In genomic region chr2:126499730-126500129, GRCm38 (mm10) we compare ENCODE assay signal across 14 mouse cellular contexts. TPM values are rescaled to one million over a fixed set of nuclear protein-coding genes. Genes with fewer than 3 reads are reported as not detected.
DNase-seq lines count a peak whose midpoint lies in the region; ATAC-seq and TF ChIP-seq lines count a peak whose summit lies in the region.
"Had no signal": no experiment of that assay in that cellular context is flagged by ENCODE, and none has a peak within 500 bp of the region (broad histone marks: within the 10 kb centered on the region; RNA-seq: fewer than 3 reads in every experiment).

No protein-coding gene starts in this region.

- TF ChIP-seq CTCF in liver, postnatal 0 days (IDR thresholded peaks at IDR 0.05; ENCODE audit: low read depth) = no peak
- TF ChIP-seq CTCF in intestine, postnatal 0 days (IDR thresholded peaks at IDR 0.05; ENCODE audit: low read depth) = no peak

- TF ChIP-seq EP300 in liver, postnatal 0 days (IDR thresholded peaks at IDR 0.05; ENCODE audit: low read depth) = no peak

- peak overlapping the region; percentile 15; the same call in 1 of the 2 replicates for H3K4me3 ChIP-seq in heart, embryonic 16.5 days (ENCODE audit: low read length)
- H3K4me3 ChIP-seq in liver, postnatal 0 days (ENCODE audit: low read depth, low read length) = peak overlapping the region; percentile 36
- H3K4me3 ChIP-seq in intestine, postnatal 0 days (ENCODE audit: low read depth, low read length) = no peak overlapping the region
- H3K4me3 ChIP-seq: heart, embryonic 10.5 days; neural tube, embryonic 13.5 days had no signal

- no peak for ATAC-seq in heart, embryonic 16.5 days (replicated peaks; ENCODE audit: extremely low read depth, insufficient read depth, low FRiP score)
- ATAC-seq in CD4-positive, CD25-positive, alpha-beta regulatory T cell, adult 4 months = peak; percentile 53
- no peak for ATAC-seq in liver, postnatal 0 days
- ATAC-seq in intestine, postnatal 0 days = no peak
- ATAC-seq: intestine, embryonic 16.5 days had no signal

- 69% methylated on average over 8 of the region's 8 CpGs for WGBS in heart, embryonic 16.5 days
- 44% methylated on average over 8 of the region's 8 CpGs for WGBS in liver, postnatal 0 days (ENCODE audit: insufficient replicate concordance)
- WGBS in intestine, postnatal 0 days = 72% methylated on average over 8 of the region's 8 CpGs

- no peak overlapping the region for H3K9ac ChIP-seq in heart, embryonic 16.5 days (ENCODE audit: low read length)
- no peak overlapping the region; the same call in 1 of the 2 replicates for H3K9ac ChIP-seq in liver, postnatal 0 days (replicated peaks)
- no peak overlapping the region for H3K9ac ChIP-seq in intestine, postnatal 0 days (ENCODE audit: low read depth, low read length)
- H3K9ac ChIP-seq: lung, embryonic 14.5 days; neural tube, embryonic 13.5 days had no signal

- no peaks in the 10 kb centered on the region for H3K27me3 ChIP-seq in heart, embryonic 16.5 days (ENCODE audit: control insufficient read depth, insufficient read depth, low read length)
- H3K27me3 ChIP-seq in liver, postnatal 0 days (ENCODE audit: insufficient read depth, low read length) = no peaks in the 10 kb centered on the region
- no peaks in the 10 kb centered on the region for H3K27me3 ChIP-seq in splenic B cell, adult 2 months (ENCODE audit: control insufficient read depth, insufficient read depth, low read length, poor library complexity, severe bottlenecking)
- no peaks in the 10 kb centered on the region for H3K27me3 ChIP-seq in intestine, postnatal 0 days (replicated peaks; ENCODE audit: control insufficient read depth, insufficient read depth, low read length)
- H3K27me3 ChIP-seq: neural tube, embryonic 13.5 days had no signal

- intact Hi-C loops in heart, postnatal 36 days (cut with DNase I) = no loop called here

- no peaks in the 10 kb centered on the region for H3K9me3 ChIP-seq in heart, embryonic 16.5 days (replicated peaks; ENCODE audit: control insufficient read depth, low read length)
- no peaks in the 10 kb centered on the region for H3K9me3 ChIP-seq in liver, postnatal 0 days (ENCODE audit: low read length)
- no peaks in the 10 kb centered on the region for H3K9me3 ChIP-seq in intestine, postnatal 0 days (ENCODE audit: control insufficient read depth)
- H3K9me3 ChIP-seq: heart, embryonic 10.5 days; neural tube, embryonic 13.5 days had no signal

- no peak overlapping the region for H3K4me2 ChIP-seq in heart, embryonic 16.5 days (ENCODE audit: low read depth, low read length)
- peak overlapping the region; percentile 45 for H3K4me2 ChIP-seq in liver, postnatal 0 days (ENCODE audit: low read depth, low read length)
- no peak overlapping the region for H3K4me2 ChIP-seq in intestine, postnatal 0 days (replicated peaks; ENCODE audit: low read depth)
- H3K4me2 ChIP-seq: lung, embryonic 14.5 days; neural tube, embryonic 13.5 days had no signal

- no peak overlapping the region for H3K27ac ChIP-seq in heart, embryonic 16.5 days (ENCODE audit: low read length)
- H3K27ac ChIP-seq in liver, postnatal 0 days (ENCODE audit: low read depth) = peak overlapping the region; percentile 19; the same call in 1 of the 2 replicates
- no peak overlapping the region for H3K27ac ChIP-seq in intestine, postnatal 0 days (ENCODE audit: low read depth, low read length)
- H3K27ac ChIP-seq: heart, embryonic 10.5 days; neural tube, embryonic 13.5 days had no signal

- no peak for DNase-seq in heart, postnatal 36 days
- DNase-seq in liver, postnatal 0 days = peak; percentile 54
- DNase-seq in splenic B cell, adult 2 months (ENCODE audit: low read depth, low spot score) = peak; percentile 59
- DNase-seq in urinary bladder, postnatal 14 days (ENCODE audit: low spot score) = no peak
- no peak for DNase-seq in gastrocnemius, adult 8-10 months (ENCODE audit: low spot score in 2 of 2)
- DNase-seq: cerebellum, adult 2 months; lung, embryonic 14.5 days; right cerebral cortex, postnatal 4 days had no signal

- H3K36me3 ChIP-seq in heart, embryonic 16.5 days (ENCODE audit: control insufficient read depth, insufficient read depth) = no peaks in the 10 kb centered on the region
- no peaks in the 10 kb centered on the region for H3K36me3 ChIP-seq in liver, postnatal 0 days (replicated peaks; ENCODE audit: insufficient read depth, low read length)
- H3K36me3 ChIP-seq in splenic B cell, adult 2 months (ENCODE audit: control insufficient read depth, insufficient read depth, low read length, poor library complexity, severe bottlenecking) = no peaks in the 10 kb centered on the region
- H3K36me3 ChIP-seq in intestine, postnatal 0 days (ENCODE audit: control insufficient read depth, insufficient read depth) = no peaks in the 10 kb centered on the region
- H3K36me3 ChIP-seq: heart, embryonic 10.5 days; neural tube, embryonic 13.5 days had no signal

- peaks cover 2% of the 10 kb centered on the region; the same call in 1 of the 2 replicates for H3K4me1 ChIP-seq in heart, embryonic 16.5 days (ENCODE audit: control insufficient read depth, insufficient read depth, low read length)
- 0 out of 2 replicates have a peak, but pooled peaks cover 2% of the 10 kb centered on the region for H3K4me1 ChIP-seq in liver, postnatal 0 days (ENCODE audit: insufficient read depth)
- no peaks in the 10 kb centered on the region for H3K4me1 ChIP-seq in intestine, postnatal 0 days (replicated peaks; ENCODE audit: control insufficient read depth, insufficient read depth, low read length)
- H3K4me1 ChIP-seq: heart, embryonic 10.5 days had no signal

RNA-seq across cellular contexts. Expression of gene Atp8b4, which starts 0.7 kb away (rescaled TPM):
- polyA plus RNA-seq in heart, embryonic 16.5 days (2015; fragmentation: Nextera tagmentation; extraction: Ambion mirVana) = 1.1 and 2.0 TPM in 2 replicates
- total RNA-seq in heart, postnatal 36 days (2021) = under 1 TPM; 0.42 to 0.79 TPM
- under 1 TPM; 0.24 to 0.96 TPM for polyA plus RNA-seq in CD4-positive, CD25-positive, alpha-beta regulatory T cell, adult 4 months (2017; shearing (Covaris generic))
- 3.4 and 5.2 TPM in 2 replicates for polyA plus RNA-seq in liver, postnatal 0 days (2015; fragmentation: Nextera tagmentation; extraction: Ambion mirVana)
- 0.07 and 0.12 TPM in 2 replicates for polyA plus RNA-seq in intestine, postnatal 0 days (2015; fragmentation: Nextera tagmentation; extraction: Ambion mirVana)
- under 1 TPM; 0.10 to 0.25 (median 0.13) TPM for total RNA-seq in gastrocnemius, adult 8-10 months (2022)
- polyA plus RNA-seq: neural tube, embryonic 13.5 days had no signal

RNA-seq across cellular contexts. Expression of gene Slc27a2, which starts 52.5 kb away (rescaled TPM):
- 0.66 and 0.80 TPM in 2 replicates for polyA plus RNA-seq in heart, embryonic 16.5 days (2015; fragmentation: Nextera tagmentation; extraction: Ambion mirVana)
- total RNA-seq in heart, postnatal 36 days (2021) = under 1 TPM in 1 of 2 experiments, not detected in 1; 0.80 TPM
- polyA plus RNA-seq in CD4-positive, CD25-positive, alpha-beta regulatory T cell, adult 4 months (2017; shearing (Covaris generic)) = not detected
- polyA plus RNA-seq in liver, postnatal 0 days (2015; fragmentation: Nextera tagmentation; extraction: Ambion mirVana) = 1,036 and 1,041 TPM in 2 replicates
- 36.1 and 41.1 TPM in 2 replicates for polyA plus RNA-seq in intestine, postnatal 0 days (2015; fragmentation: Nextera tagmentation; extraction: Ambion mirVana)
- under 1 TPM in 2 of 4 experiments, not detected in 2; 0.20 to 0.24 TPM for total RNA-seq in gastrocnemius, adult 8-10 months (2022)

Comparison
In these comparisons a context has a peak if more than half of its experiments do, and no peak if none do; other contexts are left out.
1. DNase-seq: peak in liver, postnatal 0 days (single experiment) and splenic B cell, adult 2 months (single experiment); none in heart, postnatal 36 days (0 of 2), urinary bladder, postnatal 14 days (single experiment) and gastrocnemius, adult 8-10 months (0 of 2).
2. RNA of gene Slc27a2, which starts 52.5 kb away (polyA plus RNA-seq): 1,036 to 1,041 TPM in liver, postnatal 0 days; 36.1 to 41.1 TPM in intestine, postnatal 0 days, 0.66 to 0.80 TPM in heart, embryonic 16.5 days and not detected in CD4-positive, CD25-positive, alpha-beta regulatory T cell, adult 4 months; every median in the first group is over 10 times any median in the second.